Mouse (Mus musculus) stomach, embryonic 14.5 days (tissue): ENCODE data around the gene Gm10073. TPM values are rescaled to one million over a fixed set of nuclear protein-coding genes. Genes with fewer than 3 reads are reported as not detected.
"Not testable (repeated sequence)": the region's sequence is repeated elsewhere in the genome, so short reads cannot be mapped to it uniquely, and the experiment has no call there.

Source experiments
- ATAC-seq: fragments of 200-750 bp; cut with Nextera tagmentation; 2 replicates; pipeline ENCODE4 v1.8.0; 2017; ENCODE audit warnings: low read depth, moderate TSS enrichment; ENCODE audit not compliant: insufficient number of reproducible peaks, insufficient read depth, low FRiP score
- H3K27ac ChIP-seq: fragments of 300-500 bp; sonication (generic); 2 replicates; pipeline ENCODE4 v1.5.1; 2014; ENCODE audit warnings: mild to moderate bottlenecking, low read length, moderate library complexity, mixed read lengths
- H3K27me3 ChIP-seq: fragments of 300-500 bp; sonication (generic); 2 replicates; pipeline ENCODE4 v1.6.1; 2014; ENCODE audit warnings: low read length, control low read depth, mixed read lengths; ENCODE audit not compliant: control insufficient read depth, insufficient read depth
- H3K36me3 ChIP-seq: fragments of 300-500 bp; sonication (generic); 2 replicates; pipeline ENCODE4 v1.6.1; 2014; ENCODE audit warnings: mild to moderate bottlenecking, control low read depth, low read length, moderate library complexity, mixed read lengths; ENCODE audit not compliant: control insufficient read depth, insufficient read depth
- H3K4me1 ChIP-seq: fragments of 300-500 bp; sonication (generic); 2 replicates; pipeline ENCODE4 v1.6.1; 2014; ENCODE audit warnings: low read length, control low read depth, mixed read lengths; ENCODE audit not compliant: control insufficient read depth, insufficient read depth
- H3K4me2 ChIP-seq: fragments of 300-500 bp; sonication (generic); replicated peaks from 2 replicates; pipeline ENCODE4 v1.6.1; 2014; ENCODE audit warnings: low read depth, low read length, control low read depth
- H3K4me3 ChIP-seq: fragments of 300-500 bp; sonication (generic); 2 replicates; pipeline ENCODE4 v1.5.1; 2014; ENCODE audit warnings: low read depth, low read length, control low read depth
- H3K9ac ChIP-seq: fragments of 300-500 bp; sonication (generic); replicated peaks from 2 replicates; pipeline ENCODE4 v1.6.1; 2014; ENCODE audit warnings: low read depth, mild to moderate bottlenecking, control low read depth, low read length, moderate library complexity, mixed read lengths
- H3K9me3 ChIP-seq: fragments of 300-500 bp; sonication (generic); 2 replicates; pipeline ENCODE4 v1.6.1; 2016; ENCODE audit warnings: low read depth, low read length, control low read depth; ENCODE audit not compliant: control insufficient read depth
- WGBS: fragments of 180-500 bp; shearing (Covaris S2); extraction: QIAGEN DNeasy Blood & Tissue Kit; methylation state at CpG from one replicate; pipeline ENCODE4 v1.1.7; 2014; 5-methylcytosine and 5-hydroxymethylcytosine counted together
- polyA plus RNA-seq: library from polyadenylated mRNA; unstranded; fragments of >200 nt; fragmentation: Nextera tagmentation; extraction: Ambion mirVana; gene quantifications from 2 replicates; pipeline ENCODE4 v1.2.1, GENCODE M21; 2014

The Gm10073 gene
- polyA plus RNA-seq: 10.0 and 14.0 TPM in 2 replicates

GRCm38 (mm10) chr8:106573168-106573567, at the start of gene Gm10073:
Gene Gm10073, minus strand, starts transcription at chr8:106573461.
- H3K27ac ChIP-seq: peak within 1 kb of the TSS; percentile 11; the same call in 1 of the 2 replicates
- H3K27me3 ChIP-seq, H3K36me3 ChIP-seq, H3K4me2 ChIP-seq, ATAC-seq, H3K9ac ChIP-seq, H3K9me3 ChIP-seq, H3K4me1 ChIP-seq, H3K4me3 ChIP-seq: not testable (repeated sequence)
- 29% methylated on average over 19 of the region's 20 CpGs for WGBS

GRCm38 (mm10) chr8:106623016-106623415, 49.8 kb upstream of the Gm10073 start:
- ATAC-seq: no peak
- Histone ChIP-seq H3K9ac (no peak overlapping the region), H3K4me3 (no peak overlapping the region)

DNA sequence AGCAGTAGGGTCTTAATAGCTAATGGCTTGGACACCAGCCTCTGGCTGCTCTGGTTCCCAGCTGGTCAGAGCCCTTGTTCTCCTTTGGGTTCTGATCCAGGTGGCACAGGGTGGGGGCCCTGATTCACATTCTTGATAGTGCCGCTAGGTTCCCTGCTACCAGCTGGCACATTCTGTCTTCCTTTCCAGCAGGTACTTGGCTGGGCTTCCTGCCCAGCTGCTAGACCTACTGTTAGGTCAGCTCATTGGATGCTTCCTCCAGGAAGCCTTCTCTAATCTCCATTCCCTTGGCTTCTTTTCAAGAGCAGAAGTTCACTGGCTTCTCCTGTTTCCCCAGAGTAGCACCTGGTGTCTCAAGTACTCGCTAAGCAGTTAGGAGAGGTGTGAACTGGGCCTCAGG, 47.2 kb upstream of the Gm10073 start:
- 84% methylated on average over 2 of the region's 2 CpGs for WGBS

More at GRCm38 (mm10) chr8:106623016-106623415, 49.8 kb upstream of the Gm10073 start:
- Histone ChIP-seq H3K4me2 (no peak overlapping the region), H3K27ac (no peak overlapping the region; the same call in 1 of the 2 replicates), H3K36me3 (no peaks in the 10 kb centered on the region), H3K27me3 (no peaks in the 10 kb centered on the region), H3K4me1 (peaks cover 15% of the 10 kb centered on the region), H3K9me3 (no peaks in the 10 kb centered on the region)
- 35% methylated on average over 5 of the region's 5 CpGs for WGBS

GRCm38 (mm10) chr8:106619549-106620245, 46.4 kb upstream of the Gm10073 start:
- H3K27me3 ChIP-seq: no peaks in the 10 kb centered on the region
- H3K9ac ChIP-seq: no peak overlapping the region
- no peak overlapping the region for H3K4me2 ChIP-seq
- no peaks in the 10 kb centered on the region for H3K36me3 ChIP-seq
- H3K9me3 ChIP-seq: no peaks in the 10 kb centered on the region
- peak overlapping the region; percentile 35 for H3K27ac ChIP-seq
- no peak overlapping the region for H3K4me3 ChIP-seq
- ATAC-seq: peak; percentile 73
- peaks cover 13% of the 10 kb centered on the region for H3K4me1 ChIP-seq
- WGBS: 38% methylated on average over 9 of the region's 9 CpGs

More for the DNA sequence above, 47.2 kb upstream of the Gm10073 start:
- H3K27ac ChIP-seq: no peak overlapping the region
- H3K9me3 ChIP-seq: no peaks in the 10 kb centered on the region
- H3K9ac ChIP-seq: no peak overlapping the region
- no peak for ATAC-seq
- no peak overlapping the region for H3K4me2 ChIP-seq
- H3K36me3 ChIP-seq: no peaks in the 10 kb centered on the region
- H3K27me3 ChIP-seq: no peaks in the 10 kb centered on the region
- no peak overlapping the region for H3K4me3 ChIP-seq
- H3K4me1 ChIP-seq: peaks cover 11% of the 10 kb centered on the region

DNA sequence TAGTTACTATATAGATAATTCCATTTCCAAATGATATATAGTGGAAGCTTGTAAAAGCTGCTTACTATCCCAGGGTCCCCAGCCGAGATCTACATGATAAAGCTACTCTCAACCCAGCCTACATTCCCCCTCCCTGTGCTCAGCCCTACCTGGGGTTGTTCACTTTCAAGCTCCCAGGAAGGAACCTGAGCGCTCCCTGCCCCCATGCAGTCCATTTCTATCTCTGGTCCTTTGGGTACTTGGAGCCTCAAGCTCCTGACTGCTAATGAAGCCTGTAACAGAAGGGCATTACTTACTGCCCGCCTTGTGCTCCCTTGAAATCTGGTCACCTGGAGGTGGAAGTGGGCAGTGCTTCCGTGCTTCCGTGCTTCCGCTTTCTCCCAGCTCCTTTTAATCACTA, 45.1 kb upstream of the Gm10073 start:
- no peaks in the 10 kb centered on the region for H3K27me3 ChIP-seq
- H3K4me3 ChIP-seq: no peak overlapping the region
- no peak overlapping the region for H3K4me2 ChIP-seq
- no peak overlapping the region for H3K9ac ChIP-seq
- no peaks in the 10 kb centered on the region for H3K9me3 ChIP-seq
- H3K36me3 ChIP-seq: no peaks in the 10 kb centered on the region
- peaks cover 13% of the 10 kb centered on the region for H3K4me1 ChIP-seq
- WGBS: 62% methylated on average over 6 of the region's 6 CpGs
- no peak for ATAC-seq
- no peak overlapping the region; the same call in 1 of the 2 replicates for H3K27ac ChIP-seq

DNA sequence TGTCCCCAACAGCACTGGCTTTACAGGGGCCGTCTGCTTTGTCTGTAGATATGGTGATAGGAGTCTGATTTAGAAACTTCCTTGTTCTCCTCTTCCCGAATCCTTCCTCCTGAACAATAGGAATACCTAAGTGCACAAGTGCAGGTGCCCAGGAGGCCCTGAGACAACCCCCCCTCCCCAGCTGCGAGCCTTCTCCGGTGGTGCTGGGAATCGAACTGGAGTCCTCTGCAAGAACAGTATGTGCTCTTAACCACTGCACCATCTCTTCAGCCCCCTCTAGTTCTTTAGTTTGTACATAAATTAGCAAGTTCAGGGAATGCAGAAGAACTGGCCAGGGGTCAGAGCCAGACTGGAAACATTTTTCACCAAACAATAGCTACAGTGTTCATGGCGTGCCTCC, 44.6 kb upstream of the Gm10073 start:
- H3K9me3 ChIP-seq: no peaks in the 10 kb centered on the region
- WGBS: 80% methylated on average over 6 of the region's 6 CpGs
- no peaks in the 10 kb centered on the region for H3K36me3 ChIP-seq
- H3K4me3 ChIP-seq: no peak overlapping the region
- no peak overlapping the region for H3K4me2 ChIP-seq
- no peaks in the 10 kb centered on the region for H3K27me3 ChIP-seq
- ATAC-seq: no peak
- H3K27ac ChIP-seq: no peak overlapping the region
- H3K9ac ChIP-seq: no peak overlapping the region
- peaks cover 13% of the 10 kb centered on the region for H3K4me1 ChIP-seq

DNA sequence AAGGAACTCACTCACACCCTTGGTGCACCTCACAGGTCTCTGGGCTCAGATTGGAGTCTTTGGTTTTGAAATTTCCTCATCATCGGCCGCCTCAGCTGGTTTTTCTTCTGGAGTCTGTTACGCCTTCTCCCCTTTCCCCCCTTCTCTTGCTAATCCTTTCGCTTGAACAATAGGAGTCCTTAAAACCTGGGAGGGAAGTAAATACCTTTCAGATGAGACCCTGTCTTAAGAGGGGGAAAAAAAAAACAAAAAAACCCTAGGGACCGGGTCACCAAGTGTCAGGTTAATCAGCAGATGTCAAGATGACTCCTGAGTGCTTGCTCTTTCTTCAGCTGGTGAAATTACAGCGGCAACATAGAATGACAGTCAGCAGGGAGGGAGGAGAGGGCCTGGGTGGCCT, 43.9 kb upstream of the Gm10073 start:
- Histone ChIP-seq H3K4me1 (peaks cover 13% of the 10 kb centered on the region), H3K36me3 (no peaks in the 10 kb centered on the region), H3K27ac (peak overlapping the region; percentile 35), H3K4me2 (no peak overlapping the region), H3K4me3 (no peak overlapping the region), H3K9ac (no peak overlapping the region), H3K27me3 (no peaks in the 10 kb centered on the region), H3K9me3 (no peaks in the 10 kb centered on the region)
- ATAC-seq: no peak
- WGBS: 45% methylated on average over 6 of the region's 6 CpGs

DNA sequence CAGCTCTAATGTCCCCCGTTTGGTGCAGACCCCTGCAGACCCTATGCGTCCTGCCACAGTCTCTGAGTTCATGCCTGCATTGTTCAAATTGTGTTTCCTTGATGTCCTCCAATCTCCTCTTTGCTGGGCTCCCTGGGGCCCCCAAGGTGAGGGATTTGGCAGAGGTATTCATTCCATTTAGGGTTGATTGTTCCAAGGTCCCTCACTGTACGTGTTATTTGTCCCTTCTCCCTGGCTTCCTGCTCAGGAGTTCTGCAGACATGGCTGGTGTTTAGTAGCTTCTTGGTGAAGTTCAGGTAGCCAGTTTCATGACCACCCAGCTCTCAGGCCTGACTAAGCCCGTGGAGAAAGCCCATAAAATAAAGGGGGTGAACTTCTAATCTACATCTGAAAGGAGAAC, 43.4 kb upstream of the Gm10073 start:
- Histone ChIP-seq H3K36me3 (no peaks in the 10 kb centered on the region), H3K27me3 (no peaks in the 10 kb centered on the region), H3K27ac (peak overlapping the region; percentile 35), H3K4me3 (no peak overlapping the region), H3K9me3 (no peaks in the 10 kb centered on the region), H3K4me2 (no peak overlapping the region), H3K4me1 (peaks cover 17% of the 10 kb centered on the region), H3K9ac (no peak overlapping the region)
- ATAC-seq: no peak
- WGBS: 53% methylated on average over 4 of the region's 4 CpGs
